Mouse (Mus musculus) retina, postnatal 7 days (tissue): ENCODE results near the gene Arhgap45.

Experiments
- DNase-seq: peaks from one replicate; pipeline ENCODE4 v3.0.0-alpha.2; 2012; ENCODE audit warnings: low read depth, low spot score

Gene Arhgap45

DNA sequence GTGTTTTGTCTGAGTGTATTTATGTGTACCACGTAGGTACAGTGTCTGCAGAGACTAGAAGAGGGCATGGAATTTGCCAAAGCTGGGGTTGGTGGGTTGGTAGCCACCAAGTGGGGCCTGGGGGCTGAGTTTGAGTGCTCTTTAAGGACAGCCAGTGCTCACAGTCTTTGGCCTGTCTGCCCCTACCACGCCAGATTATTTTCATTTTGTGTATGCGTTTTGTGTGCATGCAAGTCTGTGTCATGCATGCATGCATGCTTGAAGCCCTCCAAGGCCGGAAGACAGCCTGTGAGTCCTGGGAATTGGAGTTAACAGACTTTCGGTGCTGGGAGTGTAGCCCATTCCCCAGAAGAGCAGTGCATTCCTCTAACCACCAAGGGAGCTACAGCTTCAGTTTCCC lies 38.9 kb downstream of the Arhgap45 start:
- DNase-seq = no peak

DNA sequence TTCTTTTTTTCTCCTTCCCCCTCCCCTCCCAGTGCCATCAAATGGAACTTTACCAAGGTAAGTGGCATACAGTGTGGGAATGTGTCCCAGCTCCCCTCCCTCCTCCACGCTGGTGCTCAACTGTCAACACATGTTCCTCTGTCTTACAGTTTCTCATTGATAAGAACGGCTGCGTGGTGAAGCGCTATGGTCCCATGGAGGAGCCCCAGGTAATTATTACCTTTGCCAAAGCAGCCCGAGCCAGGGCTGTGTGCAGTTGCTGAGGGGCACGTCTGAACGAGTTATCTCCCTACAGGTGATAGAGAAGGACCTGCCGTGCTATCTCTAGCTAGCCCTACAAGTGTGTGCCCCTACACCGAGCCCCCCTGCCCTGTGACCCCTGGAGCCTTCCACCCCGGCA lies 39.4 kb downstream of the Arhgap45 start:
- no peak for DNase-seq

DNA sequence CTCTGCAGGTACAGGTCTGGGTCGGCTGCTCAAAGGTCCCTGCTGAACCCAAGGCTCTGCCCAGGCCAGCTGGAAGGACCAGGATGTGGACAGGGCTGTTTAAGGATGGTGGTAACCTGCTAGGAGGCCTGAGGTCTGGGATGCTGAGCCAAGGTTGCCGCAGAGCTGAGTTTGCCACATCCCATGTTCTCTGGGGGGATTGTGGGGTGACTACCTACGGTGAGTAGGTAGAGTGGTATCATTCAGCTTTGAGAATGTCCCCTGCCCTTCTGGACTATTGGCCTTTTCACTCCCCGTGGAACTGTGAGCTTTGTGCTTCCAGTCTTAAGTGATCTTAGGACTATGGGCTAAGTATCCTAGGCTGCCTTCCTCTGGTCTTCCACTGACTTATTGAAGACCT lies 40.1 kb downstream of the Arhgap45 start:
- DNase-seq = no peak

DNA sequence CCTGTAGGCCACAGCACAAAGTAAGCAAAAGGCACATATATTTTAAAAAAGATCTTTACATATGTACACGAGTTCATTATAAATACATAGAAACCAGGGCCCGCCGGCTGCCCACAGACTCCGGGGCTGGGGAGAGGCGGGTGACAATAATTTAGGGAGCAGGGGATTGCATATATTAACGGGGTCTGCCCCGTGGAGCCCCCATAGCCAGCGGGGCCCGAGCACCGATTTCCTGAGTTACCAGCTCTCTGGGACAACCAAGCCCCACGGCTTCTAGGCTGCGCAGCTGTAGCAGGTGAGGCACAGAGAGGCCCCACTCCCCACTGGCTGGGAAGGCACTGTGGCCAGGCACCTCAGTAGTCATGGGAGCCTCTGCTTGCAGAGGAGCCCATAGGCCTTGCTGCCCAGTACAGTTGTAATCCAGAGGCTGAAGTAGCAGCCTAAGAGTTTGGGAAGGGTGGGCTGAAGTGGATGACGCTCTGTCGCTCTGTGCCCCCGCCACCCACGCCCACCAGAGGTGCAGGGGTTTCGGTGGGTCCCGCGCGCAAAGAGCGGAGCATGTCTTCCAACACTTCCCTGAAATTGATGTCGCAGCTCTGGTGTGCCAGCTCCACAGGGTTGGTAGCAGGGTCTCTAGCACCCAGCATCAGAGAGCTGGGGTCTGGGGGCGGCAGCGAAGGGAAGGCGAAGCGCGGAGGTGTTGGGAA lies 40.7 kb downstream of the Arhgap45 start:
- DNase-seq = no peak

DNA sequence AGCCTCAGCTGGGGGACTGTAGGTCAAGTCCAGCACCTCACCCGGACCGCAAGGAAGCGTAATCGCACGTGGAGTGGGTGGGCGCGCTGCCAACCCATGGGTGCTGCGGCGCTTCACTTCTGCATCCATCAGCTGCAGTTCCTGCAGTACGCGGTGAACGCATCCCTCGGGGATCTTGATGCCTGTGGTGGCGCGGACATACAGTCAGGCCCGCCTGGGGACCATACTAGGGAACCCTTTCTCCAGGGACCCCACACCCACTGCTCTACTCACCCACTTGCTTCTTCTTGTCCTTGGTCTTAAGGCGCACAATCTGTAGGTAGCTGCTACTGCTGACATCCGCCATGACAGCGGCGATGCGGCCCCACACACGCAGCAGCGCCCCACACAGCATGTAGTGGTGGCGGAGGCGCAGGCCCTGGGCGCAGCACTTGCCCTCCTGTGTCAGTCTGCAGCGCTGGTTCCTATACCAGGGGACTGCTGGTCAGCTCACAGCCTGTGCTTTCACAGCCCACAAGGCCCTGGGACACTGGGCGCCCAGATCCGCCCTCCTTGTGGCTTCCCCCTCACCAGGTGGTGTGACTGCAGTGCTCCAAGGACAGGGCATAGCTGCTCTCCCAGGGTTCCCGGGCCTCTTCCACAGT lies 41.4 kb downstream of the Arhgap45 start:
- no peak for DNase-seq

DNA sequence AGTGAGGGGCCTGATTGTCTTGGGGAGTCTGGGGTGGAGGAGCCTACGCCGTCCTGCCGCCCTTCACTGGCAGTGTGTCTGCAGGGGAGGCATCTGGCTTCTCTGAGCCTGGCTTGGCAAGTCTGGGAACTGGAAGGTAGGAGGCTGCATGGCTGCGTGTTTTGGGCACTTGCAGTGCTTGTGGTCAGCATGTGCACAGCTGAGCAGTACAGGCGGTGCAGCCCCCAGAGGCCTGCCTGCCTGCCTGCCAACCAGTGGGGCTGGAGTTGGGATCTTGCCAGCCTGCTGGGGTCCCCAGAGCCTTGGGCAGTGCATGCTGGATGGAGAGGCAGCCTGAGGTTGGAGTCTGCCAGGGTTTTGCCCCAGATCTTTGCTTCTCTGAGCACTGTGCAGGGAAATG lies 46.7 kb downstream of the Arhgap45 start:
- no peak for DNase-seq

DNA sequence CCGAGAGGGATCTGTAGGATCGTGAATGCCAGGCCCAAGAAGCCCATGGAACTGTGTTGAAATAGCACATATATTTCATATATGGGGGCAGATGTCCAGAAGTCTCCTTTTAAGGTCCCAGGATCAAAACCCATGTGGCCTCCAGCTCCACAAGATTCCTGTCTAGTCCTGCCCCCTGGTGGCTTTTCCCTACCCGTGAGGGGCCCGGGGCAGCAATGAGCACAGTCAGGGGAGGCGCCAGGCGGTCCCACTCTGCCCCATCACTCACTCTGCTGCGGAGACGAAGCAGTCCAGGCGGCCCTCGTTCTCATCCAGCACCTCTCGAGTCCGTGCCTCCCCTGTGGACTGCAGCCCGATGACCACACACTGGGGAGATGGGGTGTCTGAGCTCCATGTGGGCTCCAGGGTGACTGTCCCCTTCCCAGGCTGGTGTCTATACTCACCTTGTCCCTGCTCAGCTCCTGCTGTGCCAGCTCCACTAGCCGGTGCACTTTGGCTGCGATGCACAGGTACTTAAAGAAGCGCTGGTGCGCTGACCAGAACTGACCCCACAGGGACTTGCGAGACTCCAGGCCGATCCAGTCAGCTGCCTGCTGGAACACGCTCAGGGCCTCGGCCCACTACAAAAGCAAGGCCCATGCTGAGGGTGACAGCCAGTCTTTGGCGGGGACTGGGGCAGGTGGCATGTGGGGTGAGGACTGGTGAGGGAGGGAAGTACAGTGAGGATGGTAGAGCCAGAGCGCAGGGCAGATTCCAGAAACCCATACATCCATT lies 47.6 kb downstream of the Arhgap45 start:
- no peak for DNase-seq

DNA sequence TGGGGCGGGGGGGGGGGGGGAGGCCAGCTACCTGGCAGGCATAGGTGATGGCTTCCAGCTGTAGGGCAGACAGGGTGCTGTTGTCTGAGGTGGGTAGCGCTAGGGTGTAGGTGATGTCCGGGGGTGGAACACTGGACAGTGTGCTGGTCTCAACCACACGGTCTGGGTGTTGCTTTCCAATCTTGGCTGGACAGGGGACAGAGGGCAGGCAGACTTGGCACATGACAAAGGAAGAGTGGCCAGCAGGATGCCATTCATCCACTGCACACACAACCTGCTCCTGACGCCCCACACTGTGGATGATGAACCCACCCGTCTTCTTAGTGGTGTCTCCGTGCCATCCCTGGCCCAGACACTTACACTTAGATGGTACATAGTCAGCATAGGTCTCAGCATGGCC lies 52.8 kb downstream of the Arhgap45 start:
- DNase-seq = no peak

DNA sequence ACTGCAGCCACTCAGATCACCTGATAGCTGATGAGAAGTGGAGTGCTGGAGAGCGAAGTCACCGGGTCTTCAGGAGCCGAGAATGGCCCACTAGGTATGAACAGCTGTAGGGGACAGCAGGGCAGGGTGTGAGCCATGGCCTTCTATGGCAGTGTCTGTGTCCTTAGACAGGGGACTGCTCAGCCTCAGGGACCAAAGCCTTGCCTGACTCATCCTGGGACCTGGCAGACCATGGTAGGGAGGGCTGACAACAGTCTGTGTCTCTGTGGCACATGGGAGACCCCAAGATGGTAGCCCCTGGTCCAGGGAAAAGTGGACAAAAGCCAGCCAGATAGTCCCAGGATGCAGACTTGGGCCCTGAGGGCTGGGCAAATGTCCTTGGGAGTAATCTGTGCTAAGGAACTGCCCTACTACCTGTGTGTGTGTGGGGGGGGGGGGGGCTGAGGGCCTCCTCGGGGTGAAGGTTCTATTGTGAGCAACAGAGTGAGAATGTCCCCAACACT lies 53.5 kb downstream of the Arhgap45 start:
- no peak for DNase-seq

DNA sequence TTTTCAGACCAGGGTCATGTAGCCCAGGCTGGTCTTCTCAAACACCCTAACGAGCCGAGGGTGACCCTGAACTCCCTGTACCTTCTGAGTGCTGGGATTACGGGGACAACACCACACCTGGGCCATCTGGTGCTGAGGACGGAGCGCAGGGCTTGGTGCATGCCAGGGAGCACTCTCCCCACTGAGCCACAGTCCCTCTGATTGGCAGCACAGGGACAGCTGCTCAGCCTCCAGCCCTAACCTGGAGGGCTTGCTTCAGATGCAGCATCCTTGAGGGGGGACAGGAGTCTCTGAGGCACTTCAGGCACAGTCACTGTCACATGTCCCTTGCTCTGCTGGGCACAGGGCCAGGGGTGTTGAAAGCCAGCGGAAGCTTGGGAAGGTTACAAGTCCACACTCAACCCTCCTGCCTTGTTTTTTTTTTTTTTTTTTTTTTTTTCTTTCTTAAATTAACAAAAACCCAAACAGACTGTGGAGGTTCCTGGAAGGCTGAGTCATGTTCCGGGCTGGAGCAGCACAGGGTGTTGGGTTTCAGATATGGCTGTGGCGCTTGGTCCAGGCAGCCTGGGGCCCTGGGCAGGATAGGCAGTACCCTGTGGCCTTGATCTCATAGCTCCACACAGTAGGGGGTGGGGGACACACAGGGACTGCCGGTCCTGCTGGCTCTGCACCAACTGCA lies 54.5 kb downstream of the Arhgap45 start:
- no peak for DNase-seq

DNA sequence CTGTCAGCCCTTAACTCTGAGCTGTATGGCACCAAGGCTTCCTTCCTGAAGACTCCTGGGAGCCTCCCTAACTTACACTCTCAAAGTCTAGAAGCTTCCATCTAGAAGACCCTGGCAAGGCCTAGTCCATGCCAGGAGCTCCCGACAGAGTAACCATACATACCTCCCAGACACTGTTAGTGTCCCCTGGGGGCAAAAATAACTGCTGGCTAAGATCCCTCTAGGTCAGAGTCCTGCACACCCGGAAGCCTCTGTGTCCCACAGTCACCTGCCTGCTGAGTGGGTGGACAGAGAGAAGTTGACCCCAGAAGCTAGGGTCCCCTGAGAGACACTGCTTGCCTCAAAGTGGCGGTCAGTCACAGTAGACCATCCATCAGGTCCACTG lies 55.1 kb downstream of the Arhgap45 start:
- no peak for DNase-seq

DNA sequence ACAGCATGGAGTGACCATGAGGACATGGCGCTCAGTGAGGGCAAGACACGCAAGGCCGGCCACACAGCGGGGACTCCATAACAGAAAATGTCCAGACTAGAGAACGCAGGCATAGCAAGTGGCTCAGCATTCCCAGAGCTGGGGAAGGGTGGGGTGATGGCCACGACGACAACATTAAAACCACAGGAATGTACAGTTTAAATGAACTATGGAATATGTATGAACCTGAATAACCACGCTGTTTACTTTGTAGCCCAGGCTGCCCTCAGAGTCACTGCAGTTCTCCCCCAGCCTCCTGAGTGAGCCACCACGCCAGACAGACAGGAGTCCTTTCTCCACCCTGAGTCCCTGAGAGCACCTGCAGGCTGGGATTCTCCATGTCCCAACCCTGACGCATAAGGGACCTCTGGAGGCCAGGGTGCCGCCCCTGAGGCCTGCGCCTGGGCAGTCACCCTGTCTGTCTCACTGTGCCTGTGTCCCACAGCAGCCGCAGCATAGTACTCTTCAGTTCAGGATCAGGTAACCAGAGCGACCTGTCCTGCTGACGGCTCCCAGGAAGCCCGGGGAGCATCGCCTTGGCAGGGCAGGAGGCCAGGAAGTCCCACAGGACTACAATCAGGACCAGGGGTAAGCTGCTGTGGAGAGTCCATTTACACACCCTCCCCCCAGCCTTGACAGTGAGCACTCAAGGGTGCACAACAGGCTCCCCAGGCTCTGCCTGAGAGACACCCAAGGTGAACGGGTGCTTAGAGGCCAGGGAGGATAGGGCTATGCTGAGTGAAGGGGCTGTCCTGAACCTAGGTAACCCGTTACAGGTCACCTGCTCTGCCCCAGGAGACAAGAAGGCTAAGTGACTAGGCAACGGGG lies 56.4 kb downstream of the Arhgap45 start:
- no peak for DNase-seq

DNA sequence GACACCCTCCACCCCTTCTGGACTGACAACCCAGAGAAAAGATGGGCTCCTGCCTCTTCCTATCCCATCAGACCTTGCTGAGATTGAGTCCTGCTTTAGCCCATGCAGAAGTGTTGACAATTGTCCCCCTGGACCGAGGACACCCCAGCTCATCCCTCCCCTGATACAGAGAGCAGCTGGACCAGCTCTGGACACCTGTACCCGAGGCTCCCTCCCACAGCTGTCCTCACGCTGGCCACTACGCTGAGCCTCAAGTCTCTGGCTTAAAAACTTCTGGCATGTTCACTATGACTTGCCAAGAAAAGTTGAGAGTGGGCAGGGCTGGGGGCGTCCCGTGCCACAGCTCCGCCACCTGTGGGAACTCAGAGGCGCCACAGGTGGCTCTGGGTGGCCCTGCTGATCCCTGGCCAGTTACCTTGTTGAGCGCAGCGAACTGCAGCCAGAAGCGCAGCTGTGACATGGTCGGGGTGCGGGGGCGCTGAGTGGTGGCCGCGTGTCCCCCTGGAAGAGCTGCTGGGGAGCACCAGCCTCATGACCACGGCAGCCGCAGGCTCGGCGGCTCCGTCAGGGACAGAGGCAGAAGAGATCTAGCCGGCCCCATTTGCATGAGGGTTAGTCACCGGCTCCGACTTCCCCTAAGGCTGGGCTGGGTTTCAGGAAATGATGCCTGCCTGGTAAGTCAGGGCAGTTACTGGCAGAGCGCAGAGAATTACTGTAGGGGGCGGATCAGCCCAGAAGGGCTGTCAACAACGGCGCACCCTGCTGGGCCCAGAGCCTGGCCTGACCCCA lies 58.6 kb downstream of the Arhgap45 start:
- no peak for DNase-seq

DNA sequence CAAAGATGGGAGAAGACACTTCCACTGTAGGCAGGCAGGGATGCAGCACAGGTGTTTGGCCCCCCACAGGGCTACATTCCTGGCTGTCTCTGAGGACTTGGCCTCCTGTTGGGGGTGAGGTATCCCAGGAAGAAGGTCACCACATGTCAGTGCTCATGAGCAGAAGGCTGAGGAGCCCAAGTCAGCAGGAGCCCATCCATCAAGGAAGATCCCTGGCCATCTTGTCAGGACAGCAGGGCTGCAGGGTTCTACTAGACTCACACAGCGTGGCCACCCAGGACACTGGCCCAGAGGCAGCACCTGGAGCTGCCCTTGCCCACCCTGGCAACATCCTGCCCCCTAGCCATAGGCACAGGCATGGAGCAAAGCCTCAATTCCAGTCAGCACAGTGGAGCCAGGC lies 59.5 kb downstream of the Arhgap45 start:
- no peak for DNase-seq

DNA sequence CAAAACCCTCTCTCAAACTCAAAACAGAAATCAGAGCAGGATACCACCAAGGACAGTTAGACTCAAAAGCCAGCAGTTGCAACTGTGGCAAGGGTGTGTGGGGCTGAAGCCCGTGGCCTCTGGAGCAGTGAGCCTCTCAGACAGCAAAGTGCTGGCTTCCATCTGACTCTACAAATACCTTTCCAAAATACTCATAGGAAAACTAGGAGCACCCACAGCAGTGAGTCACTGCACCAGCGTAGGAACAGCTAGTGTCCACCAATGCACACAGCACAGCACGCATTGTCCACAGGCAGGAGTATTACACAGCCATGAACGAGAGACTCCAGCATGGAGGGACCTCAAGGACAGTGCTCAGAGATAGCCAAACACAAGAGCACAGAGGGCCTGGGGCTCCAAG lies 59.9 kb downstream of the Arhgap45 start:
- DNase-seq = no peak

DNA sequence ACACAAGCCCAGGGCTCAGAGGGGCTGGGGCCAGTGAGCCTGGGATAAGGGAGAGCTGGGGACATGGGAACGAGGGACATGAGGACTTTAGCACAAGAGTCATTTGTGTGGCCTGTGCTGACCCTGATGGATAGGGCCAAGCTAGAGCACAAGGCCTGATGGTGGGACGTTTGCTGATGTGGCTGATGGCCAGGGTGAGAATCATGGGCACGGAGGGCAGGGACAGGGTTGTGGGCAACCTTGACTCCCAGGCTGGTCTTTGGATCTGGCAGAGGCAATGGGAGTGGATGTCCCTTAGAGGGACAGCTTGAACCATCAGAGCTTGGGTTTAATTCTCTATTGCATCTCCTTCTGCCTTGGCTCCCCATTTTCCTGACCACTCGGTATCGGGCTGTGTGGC lies 60.9 kb downstream of the Arhgap45 start:
- no peak for DNase-seq

DNA sequence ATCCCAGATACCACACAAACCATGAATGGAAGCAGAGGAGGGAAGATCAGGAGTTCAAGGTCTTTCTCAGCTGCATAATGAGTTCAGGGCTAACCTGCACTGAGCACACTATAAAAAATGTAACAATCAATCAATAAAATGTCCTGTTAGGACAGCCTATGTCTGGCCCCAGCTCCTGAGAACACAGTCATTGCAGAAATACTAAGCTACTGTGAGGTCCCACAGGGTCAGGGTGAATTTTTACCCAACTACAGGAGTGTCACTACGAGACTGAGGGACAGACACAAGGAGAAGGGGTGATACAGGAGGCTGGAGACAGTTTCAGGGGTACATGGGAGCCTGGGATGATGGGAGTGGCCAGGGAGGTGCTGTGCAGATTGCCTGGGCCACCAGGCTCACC lies 61.9 kb downstream of the Arhgap45 start:
- DNase-seq = no peak

DNA sequence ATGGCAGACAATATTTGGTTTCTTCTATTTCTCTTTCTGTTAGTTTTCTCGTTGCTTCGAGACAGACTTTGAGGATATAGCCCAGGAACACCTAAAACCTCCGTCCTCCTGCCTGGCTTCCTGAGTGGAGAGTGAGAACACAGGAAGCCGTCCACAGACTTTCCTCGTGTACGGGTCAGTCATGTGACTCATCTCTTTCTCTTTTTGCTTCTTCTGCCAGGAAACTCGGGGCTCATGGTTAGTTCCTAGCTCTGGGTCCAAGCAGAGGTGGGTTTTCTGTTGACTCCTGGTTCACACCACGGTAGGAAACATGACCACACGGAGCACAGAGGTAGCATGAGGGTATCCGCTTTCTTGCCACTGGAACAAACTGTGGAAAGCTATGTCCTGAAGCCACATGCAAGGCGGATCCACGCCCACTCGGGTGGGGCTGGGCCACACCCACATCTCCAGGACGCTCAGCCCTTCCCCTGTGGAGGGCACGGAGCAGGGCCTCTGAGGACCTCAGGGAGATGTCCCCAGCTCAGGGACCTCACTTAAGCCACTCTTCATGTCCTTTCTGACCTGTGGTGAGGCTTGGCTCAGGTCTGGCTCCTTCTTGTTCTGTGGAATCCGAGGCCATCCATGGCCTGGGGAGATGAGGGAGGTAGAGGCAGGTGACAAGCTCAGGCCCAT lies 64.1 kb downstream of the Arhgap45 start:
- no peak for DNase-seq
